Mouse (Mus musculus): ENCODE data around the gene Syne4.

Syne4 gene

DNA sequence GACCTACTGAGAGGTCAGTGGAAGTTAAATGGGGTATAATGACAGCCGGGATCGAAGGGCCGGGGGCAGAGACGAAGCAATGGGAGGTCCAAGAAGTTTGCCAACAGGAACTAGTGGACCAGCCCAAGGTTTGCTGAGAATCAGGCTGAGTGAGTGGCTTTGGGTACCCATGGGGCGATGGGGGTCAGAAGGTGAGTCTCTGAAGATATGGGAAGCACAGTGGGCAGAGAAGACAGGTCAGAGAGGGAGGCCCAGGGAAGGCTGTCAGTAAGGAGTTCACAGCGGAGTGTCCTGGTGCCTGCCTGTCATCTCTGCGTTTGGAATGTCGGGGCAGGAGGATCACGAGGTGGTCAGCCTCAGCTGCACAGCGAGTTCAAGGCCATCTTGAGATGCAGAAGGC lies 13.8 kb downstream of the Syne4 start:
- no peak for DNase-seq (ENCODE audit: low read depth, low spot score)

- DNase-seq (ENCODE audit: low read depth, low spot score) = peak; percentile 82
Measured at GRCm38 (mm10) chr7:30331887-30332286, 17.3 kb downstream of the Syne4 start.

DNA sequence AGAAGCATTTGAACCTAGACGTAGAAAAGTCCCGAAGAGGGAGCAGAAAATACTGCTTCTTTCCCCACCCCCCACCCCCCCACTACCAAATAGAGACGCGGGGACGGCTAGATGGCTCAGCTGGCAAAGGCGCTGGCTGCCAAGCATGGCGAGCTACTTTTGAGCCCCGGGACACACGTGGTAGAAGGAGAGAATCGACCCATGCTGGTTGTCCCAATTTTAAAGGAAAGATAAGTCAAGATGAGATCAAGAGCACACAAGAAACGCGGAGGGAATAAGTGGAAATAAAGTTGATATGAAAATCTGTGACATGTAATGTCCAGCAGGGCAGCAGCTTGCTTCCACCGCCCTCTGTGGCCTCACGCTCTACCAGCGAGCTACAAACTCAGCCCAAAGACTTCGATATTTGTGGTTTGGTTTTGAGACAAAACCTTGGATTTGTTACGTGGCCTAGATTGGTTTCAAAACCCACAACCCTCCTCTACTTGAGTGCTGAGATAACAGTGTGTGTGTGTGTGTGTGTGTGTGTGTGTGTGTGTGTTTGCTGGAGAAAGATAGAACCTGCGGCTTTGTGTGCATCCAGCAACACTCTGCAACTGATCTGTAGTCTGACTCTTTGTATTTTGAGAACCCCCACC lies 18.1 kb downstream of the Syne4 start:
- no peak for DNase-seq (ENCODE audit: low read depth, low spot score)

DNA sequence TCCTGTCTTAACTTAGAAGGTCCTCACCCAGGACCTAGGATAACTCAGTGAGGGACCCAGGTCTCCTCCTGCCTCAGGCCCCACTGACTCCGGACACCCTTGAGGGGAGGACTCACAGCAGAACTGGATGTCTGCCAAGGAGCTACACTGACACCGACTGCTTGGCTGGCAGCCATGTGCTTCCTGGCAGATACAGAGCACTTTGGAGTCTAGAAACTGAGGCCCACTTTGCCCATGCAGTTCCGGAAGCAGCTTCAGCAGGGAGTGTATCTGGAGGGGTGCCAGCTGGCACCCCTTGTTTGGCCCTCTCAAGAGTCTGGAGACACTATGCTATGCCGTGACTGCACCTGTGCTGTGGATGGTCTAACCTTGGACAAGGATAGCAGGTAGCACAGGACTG lies 18.8 kb downstream of the Syne4 start:
- no peak for DNase-seq (ENCODE audit: low read depth, low spot score)

DNA sequence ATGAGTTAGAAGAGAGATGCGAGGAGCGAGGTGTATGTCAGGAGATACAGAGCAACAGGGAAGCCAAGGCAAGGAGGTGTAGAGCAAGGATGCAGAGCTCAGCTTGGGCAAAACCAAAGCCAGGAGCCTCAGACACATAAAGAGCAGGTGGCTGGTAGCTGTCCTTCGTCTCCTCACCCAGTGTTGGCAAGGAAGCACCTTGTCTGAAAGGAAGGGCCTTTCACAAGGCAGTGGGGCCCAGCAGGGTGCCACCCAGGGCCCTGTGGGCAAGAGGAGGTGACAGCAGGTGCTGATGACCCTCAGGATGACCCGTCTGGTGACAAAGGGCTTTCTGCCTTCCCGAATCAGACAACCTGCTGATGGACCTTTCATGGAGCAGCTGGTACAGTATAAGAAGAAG lies 20.0 kb downstream of the Syne4 start:
- DNase-seq (ENCODE audit: low read depth, low spot score) = no peak

- DNase-seq (ENCODE audit: low read depth, low spot score) = no peak
Measured at GRCm38 (mm10) chr7:30335688-30336087, 21.1 kb downstream of the Syne4 start.

DNA sequence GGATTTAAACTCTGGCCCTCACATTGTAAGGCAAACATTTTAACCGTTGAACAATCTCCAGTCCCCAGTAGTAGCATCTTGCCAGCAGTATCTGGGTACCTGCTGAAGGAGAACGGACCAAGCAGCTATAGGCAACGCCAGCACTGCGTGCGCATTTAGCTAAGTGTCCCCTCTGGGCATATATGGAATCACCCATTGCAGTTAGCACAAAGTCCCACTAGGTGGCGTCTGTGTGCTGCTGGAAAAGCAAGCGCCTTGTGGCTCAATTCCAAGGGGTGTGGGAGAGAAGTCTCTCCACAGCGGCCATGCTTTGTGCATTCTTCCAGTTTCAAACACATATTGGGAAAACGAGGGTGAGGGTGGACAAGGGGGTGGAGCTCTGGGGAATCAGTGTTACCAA lies 21.8 kb downstream of the Syne4 start:
- peak; percentile 67 for DNase-seq (ENCODE audit: low read depth, low spot score)

DNA sequence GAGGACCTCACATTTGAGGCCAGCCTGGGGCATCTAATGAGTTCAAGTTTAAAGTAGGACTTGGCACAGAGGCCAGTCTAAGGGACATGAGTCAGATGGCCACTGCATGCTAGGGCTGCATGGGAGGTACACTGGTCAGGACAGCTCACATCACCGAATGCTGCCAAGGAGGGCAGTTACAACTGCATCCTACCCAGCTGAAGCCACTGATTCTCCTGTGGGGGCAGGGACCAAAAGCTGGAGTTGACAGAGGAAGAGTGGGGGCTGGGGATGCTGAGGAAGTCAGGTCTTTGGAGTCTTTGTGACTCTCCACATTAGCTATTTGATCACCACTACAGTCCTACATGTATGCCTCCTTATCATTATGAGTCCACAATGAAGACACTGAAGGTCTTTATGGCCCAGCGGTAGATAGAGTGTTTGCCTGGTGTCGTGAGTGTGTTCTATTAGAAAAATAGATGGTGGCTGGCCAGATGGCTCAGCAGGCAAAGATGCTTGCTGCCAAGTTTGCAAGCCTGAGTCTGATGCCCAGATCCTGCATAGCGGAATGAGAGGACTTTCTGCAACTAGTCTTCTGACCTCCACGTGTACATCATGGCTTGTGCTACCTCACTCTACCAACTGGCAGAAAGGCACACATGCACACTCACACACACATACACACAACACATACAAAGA lies 25.0 kb downstream of the Syne4 start:
- DNase-seq (ENCODE audit: low read depth, low spot score) = no peak

GRCm38 (mm10) chr7:30346635-30347379 lies 32.2 kb downstream of the Syne4 start:
- DNase-seq (ENCODE audit: low read depth, low spot score) = no peak

GRCm38 (mm10) chr7:30347828-30348227 lies 33.2 kb downstream of the Syne4 start:
- peak; percentile 42 for DNase-seq (ENCODE audit: low read depth, low spot score)

- peak; percentile 38 for DNase-seq (ENCODE audit: low read depth, low spot score)
Measured at GRCm38 (mm10) chr7:30353279-30353822, 38.7 kb downstream of the Syne4 start.

- DNase-seq (ENCODE audit: low read depth, low spot score) = no peak
Measured at GRCm38 (mm10) chr7:30354059-30354458, 39.5 kb downstream of the Syne4 start.

- DNase-seq (ENCODE audit: low read depth, low spot score) = no peak
Measured at GRCm38 (mm10) chr7:30358378-30359186, 44.0 kb downstream of the Syne4 start.

DNA sequence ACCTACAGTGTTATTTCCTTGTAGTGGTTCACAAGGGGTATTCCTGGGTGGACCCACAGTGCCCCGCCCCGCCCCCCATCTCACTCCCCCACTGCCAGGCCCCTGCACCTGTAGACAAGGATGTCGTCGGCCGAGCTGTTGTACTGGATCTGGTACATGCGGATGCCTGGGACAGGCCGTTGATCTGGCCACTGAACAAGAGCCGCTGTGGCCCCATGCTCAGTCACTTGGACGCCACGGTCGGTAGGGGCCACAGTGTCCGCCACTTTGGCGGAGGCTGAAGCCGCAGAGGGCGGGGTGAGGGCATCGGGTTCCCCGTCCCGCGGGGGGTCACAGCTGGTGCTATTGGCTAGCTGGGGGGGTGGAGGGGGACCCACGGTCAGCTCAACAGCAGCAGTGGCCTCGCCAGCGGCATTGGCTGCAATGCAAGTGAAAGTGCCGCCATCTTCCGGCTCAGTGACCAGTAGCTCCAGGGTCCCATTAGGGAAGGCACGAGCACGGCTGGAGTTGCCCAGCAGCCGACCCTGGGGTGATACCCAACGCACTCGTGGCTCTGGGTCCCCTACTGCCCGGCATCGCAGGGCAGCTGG lies 44.8 kb downstream of the Syne4 start:
- DNase-seq (ENCODE audit: low read depth, low spot score) = no peak

DNA sequence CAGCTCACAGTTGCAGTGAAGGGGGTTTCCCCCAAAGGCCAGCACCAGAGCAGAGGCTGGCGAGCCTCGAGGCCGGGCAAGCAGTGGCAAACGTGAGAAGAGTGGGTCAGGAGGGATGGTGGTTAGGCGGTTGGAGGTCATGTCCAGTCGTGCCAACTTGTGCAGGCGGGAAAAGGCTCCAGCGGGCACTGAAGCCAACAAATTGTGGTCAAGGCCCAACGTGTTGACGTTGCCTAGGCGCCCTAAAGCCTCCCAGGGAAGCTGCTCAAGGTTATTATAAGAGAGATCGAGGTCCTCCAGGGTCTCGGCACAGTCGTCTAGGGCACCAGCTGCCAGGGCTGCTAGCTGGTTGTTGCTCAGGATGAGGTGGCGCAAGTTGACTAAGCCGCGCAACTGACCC lies 45.4 kb downstream of the Syne4 start:
- no peak for DNase-seq (ENCODE audit: low read depth, low spot score)

GRCm38 (mm10) chr7:30362652-30363343 lies 48.2 kb downstream of the Syne4 start, which contains the start of gene Lrfn3:
Lrfn3 (minus strand) TSS chr7:30362772.
- DNase-seq (ENCODE audit: low read depth, low spot score) = peak; percentile 57

GRCm38 (mm10) chr7:30363344-30363738 lies 48.7 kb downstream of the Syne4 start:
- no peak for DNase-seq (ENCODE audit: low read depth, low spot score)

DNA sequence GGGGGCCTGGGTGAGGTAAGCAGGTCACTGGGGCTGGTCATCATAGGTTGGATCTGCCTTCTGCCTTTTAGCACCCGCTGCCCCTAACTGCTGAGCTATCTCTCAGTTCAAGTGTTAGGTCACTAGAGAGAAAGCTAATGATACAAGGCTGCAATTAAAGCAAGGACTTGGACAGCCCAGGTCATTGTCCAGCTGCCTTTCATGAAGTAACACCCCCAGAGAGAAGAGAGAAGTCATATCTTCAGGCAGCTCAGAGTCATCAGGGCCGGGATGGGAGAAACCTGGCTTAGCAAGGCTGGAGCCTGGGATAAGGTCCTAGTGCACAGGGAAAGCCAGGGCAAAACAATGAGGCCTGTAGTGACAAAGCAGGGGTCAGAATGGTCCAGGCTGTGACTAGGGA lies 52.9 kb downstream of the Syne4 start:
- no peak for DNase-seq (ENCODE audit: low read depth, low spot score)

All from retina, adult 2 months (tissue).